Comparison of ENCODE assay signal across 18 mouse cellular contexts in genomic region chr16:36102211-36102610, GRCm38 (mm10). TPM values are rescaled to one million over a fixed set of nuclear protein-coding genes. Genes with fewer than 3 reads are reported as not detected.
"Had no signal": no experiment of that assay in that cellular context is flagged by ENCODE, and none has a peak within 500 bp of the region (broad histone marks: within the 10 kb centered on the region; RNA-seq: fewer than 3 reads in every experiment).

No protein-coding gene starts in this region.

- H3K4me3 ChIP-seq: lung, embryonic 15.5 days; midbrain, embryonic 13.5 days; midbrain, embryonic 15.5 days; neural tube, embryonic 12.5 days had no signal

- H3K9ac ChIP-seq: lung, embryonic 15.5 days; midbrain, embryonic 13.5 days; midbrain, embryonic 15.5 days; neural tube, embryonic 12.5 days had no signal

- H3K36me3 ChIP-seq: lung, embryonic 15.5 days; midbrain, embryonic 13.5 days; midbrain, embryonic 15.5 days; neural tube, embryonic 12.5 days had no signal

- H3K9me3 ChIP-seq: lung, embryonic 15.5 days; midbrain, embryonic 13.5 days; midbrain, embryonic 15.5 days; neural tube, embryonic 12.5 days had no signal

- H3K27ac ChIP-seq: lung, embryonic 15.5 days; macrophage; midbrain, embryonic 13.5 days; midbrain, embryonic 15.5 days; neural tube, embryonic 12.5 days had no signal

- DNase-seq: lung, adult 2 months; lung, postnatal 14 days; lung, postnatal 36 days; right cerebral cortex, postnatal 14 days; thymus, adult 18-20 months; thymus, postnatal 14 days; thymus, postnatal 36 days had no signal

- H3K4me1 ChIP-seq: lung, embryonic 15.5 days; megakaryocyte, embryonic 14.5 days; midbrain, embryonic 13.5 days; midbrain, embryonic 15.5 days; neural tube, embryonic 12.5 days had no signal

- H3K27me3 ChIP-seq: lung, embryonic 15.5 days; megakaryocyte, embryonic 14.5 days; midbrain, embryonic 13.5 days; midbrain, embryonic 15.5 days; neural tube, embryonic 12.5 days had no signal

RNA-seq across cellular contexts. Expression of gene Csta1, which starts 28.8 kb away (rescaled TPM):
- total RNA-seq: monocyte, adult 5-6 weeks had no signal
- polyA plus RNA-seq: macrophage; midbrain, embryonic 13.5 days; midbrain, embryonic 15.5 days; midbrain, postnatal 0 days; spleen, adult 2 months had no signal

RNA-seq across cellular contexts. Expression of gene Stfa2l1, which starts 54.4 kb away (rescaled TPM):
- total RNA-seq: midbrain, postnatal 0 days; monocyte, adult 5-6 weeks had no signal
- polyA plus RNA-seq: midbrain, embryonic 11.5 days; midbrain, embryonic 15.5 days; neural tube, embryonic 14.5 days had no signal
